Mouse (Mus musculus) thymus, adult 2 months (tissue): ENCODE measurements around the gene Cutc. TPM values are rescaled to one million over a fixed set of nuclear protein-coding genes. Genes with fewer than 3 reads are reported as not detected.

Source experiments
- DNase-seq: peaks from one replicate; pipeline ENCODE4 v3.0.0; 2021
- H3K27ac ChIP-seq: fragments of 200-500 bp; 2 replicates; pipeline ENCODE4 v1.5.1; 2012; ENCODE audit warnings: low read length, control low read depth; ENCODE audit not compliant: control insufficient read depth, insufficient read depth
- H3K27me3 ChIP-seq: fragments of 200-500 bp; 2 replicates; pipeline ENCODE4 v1.6.1; 2012; ENCODE audit warnings: mild to moderate bottlenecking, low read length, moderate library complexity, mixed read lengths; ENCODE audit not compliant: control insufficient read depth, insufficient read depth
- H3K36me3 ChIP-seq: fragments of 200-500 bp; 2 replicates; pipeline ENCODE4 v1.6.1; 2012; ENCODE audit warnings: mild to moderate bottlenecking, low read length, moderate library complexity; ENCODE audit not compliant: control insufficient read depth, insufficient read depth
- H3K4me1 ChIP-seq: fragments of 200-500 bp; replicated peaks from 2 replicates; pipeline ENCODE4 v1.6.1; 2012; ENCODE audit warnings: low read length; ENCODE audit not compliant: control insufficient read depth, insufficient read depth
- H3K4me3 ChIP-seq: fragments of 200-500 bp; 2 replicates; pipeline ENCODE4 v1.5.1; 2012; ENCODE audit warnings: mild to moderate bottlenecking, low read length, control low read depth, moderate library complexity; ENCODE audit not compliant: control insufficient read depth, insufficient read depth
- CTCF ChIP-seq: fragments of 200-500 bp; IDR thresholded peaks from 2 replicates; pipeline ENCODE4 v1.5.1; 2012; ENCODE audit warnings: mild to moderate bottlenecking, control low read depth, low read length, moderate library complexity, borderline replicate concordance; ENCODE audit not compliant: control insufficient read depth, poor library complexity, insufficient read depth; ENCODE audit errors: extremely low read depth
- POLR2A ChIP-seq: fragments of 200-500 bp; IDR thresholded peaks from 2 replicates; pipeline ENCODE4 v1.6.1; 2012; ENCODE audit warnings: mild to moderate bottlenecking, low read length, control low read depth, moderate library complexity; ENCODE audit not compliant: control insufficient read depth, poor library complexity, insufficient read depth; ENCODE audit errors: extremely low read depth
- WGBS: fragments of 180-500 bp; shearing (Covaris S2); methylation state at CpG from one replicate; pipeline ENCODE4 v1.1.7; 2018; 5-methylcytosine and 5-hydroxymethylcytosine counted together
- polyA plus RNA-seq: library from polyadenylated mRNA; depleted of rRNA; stranded (reverse); fragments of >200 nt; gene quantifications from 2 replicates; pipeline ENCODE4 v1.2.3, GENCODE M21; 2012

Cutc gene
- polyA plus RNA-seq, 1 experiment = 5.4 TPM

GRCm38 (mm10) chr19:43772311-43772710, 19.5 kb downstream of the Cutc start:
- H3K36me3 ChIP-seq = no peaks in the 10 kb centered on the region
- DNase-seq = no peak
- WGBS = 92% methylated on average over 6 of the region's 6 CpGs
- no peak overlapping the region for H3K27ac ChIP-seq
- no peaks in the 10 kb centered on the region for H3K4me1 ChIP-seq
- TF ChIP-seq CTCF = no peak
- no peak for TF ChIP-seq POLR2A
- no peak overlapping the region for H3K4me3 ChIP-seq
- no peaks in the 10 kb centered on the region for H3K27me3 ChIP-seq

- no peak overlapping the region for H3K27ac ChIP-seq
- no peaks in the 10 kb centered on the region for H3K4me1 ChIP-seq
These were observed 22.6 kb downstream of the Cutc start for GRCm38 (mm10) chr19:43775433-43775832.

GRCm38 (mm10) chr19:43776561-43776960, 23.8 kb downstream of the Cutc start:
- Histone ChIP-seq H3K4me3 (no peak overlapping the region), H3K36me3 (no peaks in the 10 kb centered on the region), H3K27me3 (no peaks in the 10 kb centered on the region), H3K4me1 (no peaks in the 10 kb centered on the region), H3K27ac (no peak overlapping the region)
- WGBS = 90% methylated on average over 4 of the region's 4 CpGs
- TF ChIP-seq CTCF (no peak), POLR2A (no peak)
- DNase-seq = no peak

More at GRCm38 (mm10) chr19:43775433-43775832, 22.6 kb downstream of the Cutc start:
- Histone ChIP-seq H3K36me3 (no peaks in the 10 kb centered on the region), H3K27me3 (no peaks in the 10 kb centered on the region), H3K4me3 (no peak overlapping the region)
- no peak for DNase-seq
- 94% methylated on average over 10 of the region's 10 CpGs for WGBS
- no peak for TF ChIP-seq CTCF
- no peak for TF ChIP-seq POLR2A

- H3K36me3 ChIP-seq = no peaks in the 10 kb centered on the region
- no peak overlapping the region for H3K4me3 ChIP-seq
- H3K27ac ChIP-seq = no peak overlapping the region
- DNase-seq = no peak
- TF ChIP-seq POLR2A = no peak
- no peak for TF ChIP-seq CTCF
- H3K4me1 ChIP-seq = no peaks in the 10 kb centered on the region
- WGBS = 80% methylated on average over 2 of the region's 2 CpGs
- no peaks in the 10 kb centered on the region for H3K27me3 ChIP-seq
These were observed 24.5 kb downstream of the Cutc start for GRCm38 (mm10) chr19:43777308-43777707.

- 82% methylated on average over 5 of the region's 5 CpGs for WGBS
- Histone ChIP-seq H3K36me3 (no peaks in the 10 kb centered on the region), H3K27ac (no peak overlapping the region), H3K27me3 (no peaks in the 10 kb centered on the region), H3K4me1 (no peaks in the 10 kb centered on the region), H3K4me3 (no peak overlapping the region)
- TF ChIP-seq POLR2A (no peak), CTCF (no peak)
- DNase-seq = no peak
These were observed 27.6 kb downstream of the Cutc start for GRCm38 (mm10) chr19:43780391-43780790.

- no peak for DNase-seq
- Histone ChIP-seq H3K27me3 (no peaks in the 10 kb centered on the region), H3K4me1 (no peaks in the 10 kb centered on the region), H3K36me3 (no peaks in the 10 kb centered on the region), H3K27ac (no peak within 1 kb of the TSS), H3K4me3 (no peak within 1 kb of the TSS)
- WGBS = 86% methylated on average over 3 of the region's 3 CpGs
- no peak for TF ChIP-seq POLR2A
- TF ChIP-seq CTCF = no peak
These were observed 29.2 kb downstream of the Cutc start, which contains the start of gene Abcc2 for GRCm38 (mm10) chr19:43781980-43782379. Gene Abcc2 (plus strand): TSS chr19:43782192.

GRCm38 (mm10) chr19:43784761-43785160, 32.0 kb downstream of the Cutc start:
- WGBS = 19% methylated on average over 8 of the region's 8 CpGs
- Histone ChIP-seq H3K4me1 (no peaks in the 10 kb centered on the region), H3K27ac (no peak overlapping the region), H3K27me3 (no peaks in the 10 kb centered on the region), H3K4me3 (no peak overlapping the region), H3K36me3 (no peaks in the 10 kb centered on the region)
- TF ChIP-seq CTCF (no peak), POLR2A (no peak)
- no peak for DNase-seq
